Mouse (Mus musculus) embryonic facial prominence, embryonic 12.5 days (tissue): Measurements from ENCODE around the gene Shprh. TPM values are rescaled to one million over a fixed set of nuclear protein-coding genes. Genes with fewer than 3 reads are reported as not detected.
"Not testable (repeated sequence)": the region's sequence is repeated elsewhere in the genome, so short reads cannot be mapped to it uniquely, and the experiment has no call there.

Source experiments
- ATAC-seq: fragments of 200-750 bp; cut with Nextera tagmentation; 2 replicates; pipeline ENCODE4 v1.8.0; 2017; ENCODE audit not compliant: insufficient number of reproducible peaks, insufficient read depth, low FRiP score, low TSS enrichment
- H3K27ac ChIP-seq: fragments of 300-500 bp; sonication (generic); 2 replicates; pipeline ENCODE4 v1.5.1; 2016; ENCODE audit warnings: mild to moderate bottlenecking
- H3K27me3 ChIP-seq: fragments of 300-500 bp; sonication (generic); 2 replicates; pipeline ENCODE4 v1.6.1; 2016; ENCODE audit warnings: mild to moderate bottlenecking, moderate library complexity
- H3K36me3 ChIP-seq: fragments of 300-500 bp; sonication (generic); 2 replicates; pipeline ENCODE4 v1.6.1; 2016; ENCODE audit warnings: mild to moderate bottlenecking
- H3K4me1 ChIP-seq: fragments of 300-500 bp; sonication (generic); 2 replicates; pipeline ENCODE4 v1.6.1; 2016
- H3K4me2 ChIP-seq: fragments of 300-500 bp; sonication (generic); replicated peaks from 2 replicates; pipeline ENCODE4 v1.6.1; 2016; ENCODE audit warnings: mild to moderate bottlenecking, moderate library complexity
- H3K4me3 ChIP-seq: fragments of 300-500 bp; sonication (generic); 2 replicates; pipeline ENCODE4 v1.5.1; 2016; ENCODE audit warnings: mild to moderate bottlenecking
- H3K9ac ChIP-seq: fragments of 300-500 bp; sonication (generic); 2 replicates; pipeline ENCODE4 v1.6.1; 2016; ENCODE audit warnings: mild to moderate bottlenecking, moderate library complexity
- H3K9me3 ChIP-seq: fragments of 300-500 bp; sonication (generic); 2 replicates; pipeline ENCODE4 v1.6.1; 2016; ENCODE audit warnings: mild to moderate bottlenecking, moderate library complexity
- WGBS: fragments of 180-500 bp; shearing (Covaris S2); methylation state at CpG from one replicate; pipeline ENCODE4 v1.1.7; 2016; 5-methylcytosine and 5-hydroxymethylcytosine counted together
- polyA plus RNA-seq: library from polyadenylated mRNA; unstranded; fragments of >200 nt; fragmentation: Nextera tagmentation; extraction: Ambion mirVana; gene quantifications from 2 replicates; pipeline ENCODE4 v1.2.1, GENCODE M21; 2016

Shprh gene
- polyA plus RNA-seq, 1 experiment from 2014 or later: 25.0 TPM

DNA sequence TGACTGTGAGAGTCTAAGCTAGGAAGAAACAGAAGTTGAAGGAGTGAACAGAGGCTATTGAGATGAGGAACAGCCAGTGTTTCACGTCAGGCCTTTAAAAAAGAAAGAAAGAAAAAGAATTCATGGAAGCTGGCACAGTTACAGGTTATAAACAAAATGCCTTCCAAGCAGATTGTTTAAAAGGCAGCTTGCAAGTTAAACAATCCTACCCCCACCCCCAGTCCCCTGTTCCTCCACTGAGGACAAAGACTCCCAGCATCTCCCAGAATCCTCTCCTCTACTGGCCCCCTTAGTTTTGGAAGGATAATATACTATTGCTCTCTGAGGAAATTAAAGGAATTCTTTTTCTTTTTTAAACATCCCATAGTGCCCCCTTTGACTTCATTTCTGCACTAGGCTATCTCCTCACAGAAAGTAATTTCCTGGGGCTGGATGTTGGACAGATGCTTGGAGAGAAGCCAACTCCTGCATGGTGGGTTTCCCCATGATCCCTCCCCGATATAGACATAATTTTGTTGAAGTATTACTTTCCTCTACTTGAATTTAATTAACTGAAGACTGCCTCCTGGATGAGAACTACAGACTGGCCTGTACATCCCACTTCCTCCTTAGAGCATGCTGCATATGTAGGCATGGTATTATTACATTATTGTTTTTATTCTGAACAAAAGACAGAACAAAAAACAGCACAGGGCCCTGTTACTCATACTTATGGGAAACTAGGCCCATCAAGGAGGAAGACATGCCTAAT, 101.2 kb downstream of the Shprh start:
- Histone ChIP-seq H3K9me3 (no peaks in the 10 kb centered on the region), H3K4me1 (no peaks in the 10 kb centered on the region), H3K27ac (no peak overlapping the region), H3K27me3 (no peaks in the 10 kb centered on the region), H3K36me3 (no peaks in the 10 kb centered on the region), H3K9ac (no peak overlapping the region), H3K4me2 (no peak overlapping the region), H3K4me3 (no peak overlapping the region)
- no peak for ATAC-seq
- WGBS: 37% methylated on average over 2 of the region's 2 CpGs

- ATAC-seq, H3K4me2 ChIP-seq, H3K9ac ChIP-seq, H3K4me1 ChIP-seq, H3K36me3 ChIP-seq, H3K4me3 ChIP-seq, H3K27ac ChIP-seq, H3K9me3 ChIP-seq, H3K27me3 ChIP-seq: not testable (repeated sequence)
- WGBS: 87% methylated on average over 4 of the region's 4 CpGs
These were observed 104.4 kb downstream of the Shprh start for GRCm38 (mm10) chr10:11253581-11253980.

DNA sequence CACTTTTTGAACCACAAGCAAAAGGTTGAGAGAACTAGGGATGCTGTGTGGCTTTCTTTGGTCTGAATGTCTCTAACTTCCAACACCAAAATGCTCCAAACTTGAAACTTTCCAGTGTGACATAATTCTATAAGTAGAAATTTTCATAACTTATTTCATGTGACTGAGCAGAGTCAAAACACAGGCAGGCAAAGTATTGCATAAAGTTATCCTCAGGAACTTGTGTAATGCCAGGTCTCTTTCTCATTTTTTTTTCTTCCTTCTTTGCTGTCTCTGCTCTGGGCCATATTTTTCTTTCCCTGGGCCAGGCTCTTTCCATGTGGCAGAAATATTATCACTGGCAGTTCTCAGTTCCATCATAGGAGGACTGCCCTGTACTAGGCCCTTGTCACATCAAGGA, 110.9 kb downstream of the Shprh start:
- no peak for ATAC-seq
- H3K27ac ChIP-seq: no peak overlapping the region
- no peaks in the 10 kb centered on the region for H3K9me3 ChIP-seq
- no peak overlapping the region for H3K4me2 ChIP-seq
- H3K9ac ChIP-seq: no peak overlapping the region
- no peaks in the 10 kb centered on the region for H3K36me3 ChIP-seq
- no peaks in the 10 kb centered on the region for H3K27me3 ChIP-seq
- no peaks in the 10 kb centered on the region for H3K4me1 ChIP-seq
- H3K4me3 ChIP-seq: no peak overlapping the region

DNA sequence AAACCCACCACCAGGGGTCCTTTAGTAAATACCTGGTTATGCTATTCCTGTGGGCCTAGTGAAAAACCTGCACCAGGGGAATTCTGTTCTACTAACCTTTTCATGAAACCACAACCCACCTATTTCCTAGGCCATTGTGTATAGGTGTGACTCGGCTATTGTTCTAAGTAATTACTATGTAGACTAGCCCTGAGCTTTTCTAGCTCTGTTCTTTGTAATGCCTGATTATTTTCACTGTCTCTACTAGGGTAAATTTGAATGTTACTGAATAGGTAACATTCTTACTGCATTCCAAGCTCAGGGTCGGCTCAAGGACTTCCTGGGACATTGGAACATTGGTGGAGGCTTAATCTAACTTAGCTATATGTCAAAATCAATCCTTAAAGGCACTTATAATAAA, 113.1 kb downstream of the Shprh start:
- WGBS: 88% methylated on average over 2 of the region's 2 CpGs
- H3K27me3 ChIP-seq, ATAC-seq, H3K36me3 ChIP-seq, H3K4me3 ChIP-seq, H3K9me3 ChIP-seq, H3K4me2 ChIP-seq, H3K4me1 ChIP-seq, H3K27ac ChIP-seq, H3K9ac ChIP-seq: not testable (repeated sequence)

- WGBS: 77% methylated on average over 2 of the region's 2 CpGs
- H3K4me1 ChIP-seq, ATAC-seq: not testable (repeated sequence)
These were observed 114.6 kb downstream of the Shprh start for GRCm38 (mm10) chr10:11263795-11264194.

More at GRCm38 (mm10) chr10:11263795-11264194, 114.6 kb downstream of the Shprh start:
- not testable (repeated sequence) for H3K27ac ChIP-seq, H3K27me3 ChIP-seq, H3K9ac ChIP-seq, H3K4me3 ChIP-seq, H3K9me3 ChIP-seq, H3K4me2 ChIP-seq, H3K36me3 ChIP-seq

Other genes starting within 250 kb of the Shprh start
- 0.09 and 0.14 TPM in 2 replicates for gene Grm1, start 67.1 kb upstream of the Shprh start, polyA plus RNA-seq
- 51.0 and 55.0 TPM in 2 replicates for gene Fbxo30, start 131.9 kb downstream of the Shprh start, polyA plus RNA-seq
- gene Epm2a, start 194.0 kb downstream of the Shprh start, polyA plus RNA-seq: 0.75 and 1.4 TPM in 2 replicates